Mouse (Mus musculus) gonadal fat pad, adult 2 months (tissue): ENCODE measurements at regions not wholly inside any gene's neighbourhood (a gene's known extent, or its start where the extent isn't known, plus 50 kb on each side); places are given as distances from the start of the nearest gene placed in this dataset.

Experiments used
- DNase-seq: peaks from one replicate; pipeline ENCODE4 v3.0.0-alpha.2; 2012; ENCODE audit warnings: low read depth

DNA sequence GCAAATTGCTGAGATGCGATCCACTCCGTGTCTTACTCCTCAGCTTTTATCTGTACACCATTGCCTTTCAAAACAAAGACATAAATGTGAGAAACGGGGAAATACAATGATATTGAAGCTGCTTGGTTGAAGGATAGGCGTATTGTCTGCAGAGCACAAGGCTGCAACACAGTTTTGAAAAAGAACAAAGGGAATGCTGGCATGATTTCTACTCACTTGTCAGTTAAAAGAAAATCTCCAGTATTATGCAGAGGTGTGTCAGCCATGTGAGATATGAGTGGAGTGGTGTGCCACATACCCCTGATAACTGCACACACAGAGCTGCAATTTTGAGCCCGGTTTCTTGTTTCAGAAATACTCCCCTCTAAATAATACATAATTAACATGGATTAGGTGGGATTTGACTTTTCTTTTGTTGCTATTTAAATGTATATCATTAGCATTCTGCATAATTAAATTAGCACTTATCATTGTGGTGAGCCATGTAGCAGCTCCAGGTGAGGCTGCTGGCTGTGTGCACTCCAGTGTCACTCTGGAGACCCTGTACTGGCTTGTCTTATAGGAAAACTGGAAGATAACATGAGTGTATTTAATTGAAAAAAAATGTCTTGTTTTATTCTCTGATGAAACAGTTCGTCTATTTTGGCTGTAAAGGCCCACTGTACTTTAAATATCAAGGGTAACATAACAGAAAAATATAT lies 133.2 kb upstream of the Flrt2 start:
- no peak for DNase-seq

DNA sequence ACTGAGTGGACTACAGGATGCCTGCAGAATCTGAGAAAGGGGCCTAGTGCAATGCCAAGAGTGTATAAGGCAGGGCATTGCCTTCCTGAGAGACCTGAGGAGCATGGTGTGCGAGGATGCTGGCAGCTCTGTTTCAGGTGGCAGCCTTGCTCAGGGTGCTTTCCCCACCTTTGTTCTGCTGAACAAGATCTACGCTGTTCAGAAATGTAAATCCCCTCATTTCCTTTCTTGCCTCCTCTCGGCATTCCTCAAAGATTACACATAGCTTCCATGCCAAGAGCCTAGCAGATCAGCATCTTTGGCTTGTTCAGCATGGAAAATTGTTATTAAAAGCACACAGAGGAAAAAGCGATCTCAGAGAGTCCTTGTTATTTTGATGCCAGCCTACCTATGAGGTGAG lies 128.6 kb upstream of the Flrt2 start:
- no peak for DNase-seq

GRCm38 (mm10) chr12:95576772-95577171 lies 115.3 kb upstream of the Flrt2 start:
- no peak for DNase-seq

DNA sequence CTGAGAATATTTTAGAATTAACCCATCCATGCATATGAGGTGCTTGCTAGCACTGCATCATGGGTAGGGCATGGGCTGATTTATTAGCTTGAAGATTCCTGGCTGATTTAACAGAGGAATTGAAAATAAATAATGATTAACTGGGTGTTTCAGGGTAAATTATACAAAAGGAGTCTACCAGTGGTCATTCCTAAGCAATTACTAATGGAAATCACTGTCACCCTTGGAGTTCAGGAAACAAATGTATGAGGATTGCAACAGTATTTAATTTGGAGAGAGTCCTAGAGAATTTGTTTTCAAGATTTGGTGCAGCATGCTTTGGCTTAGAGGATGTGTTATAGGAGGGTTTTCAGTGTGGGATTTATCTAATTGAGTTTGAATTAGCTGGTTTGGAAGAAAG lies 103.0 kb upstream of the Flrt2 start:
- no peak for DNase-seq

GRCm38 (mm10) chr12:95619281-95619680 lies 72.7 kb upstream of the Flrt2 start:
- DNase-seq = no peak

DNA sequence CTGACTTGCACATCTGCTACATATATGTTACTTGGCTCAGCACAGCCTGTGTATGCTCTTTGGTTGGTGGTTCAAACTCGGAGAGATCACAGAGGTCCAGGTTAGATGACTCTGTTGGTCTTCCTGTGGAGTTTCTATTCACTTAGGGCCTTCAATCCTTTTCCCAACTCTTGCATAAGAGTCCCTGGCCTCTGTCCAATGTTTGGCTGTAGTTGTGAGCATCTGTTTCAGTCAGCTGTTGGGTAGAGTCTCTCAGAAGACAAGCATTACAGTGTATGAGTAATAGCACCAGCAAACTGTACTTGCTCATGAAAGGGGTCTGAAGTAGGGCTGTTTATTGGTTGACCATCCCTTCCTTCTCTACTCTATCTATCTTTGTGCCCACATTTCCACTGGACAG lies 61.0 kb upstream of the Flrt2 start:
- DNase-seq = no peak

- DNase-seq = no peak
Measured at GRCm38 (mm10) chr12:95636647-95637046, 55.4 kb upstream of the Flrt2 start.

DNA sequence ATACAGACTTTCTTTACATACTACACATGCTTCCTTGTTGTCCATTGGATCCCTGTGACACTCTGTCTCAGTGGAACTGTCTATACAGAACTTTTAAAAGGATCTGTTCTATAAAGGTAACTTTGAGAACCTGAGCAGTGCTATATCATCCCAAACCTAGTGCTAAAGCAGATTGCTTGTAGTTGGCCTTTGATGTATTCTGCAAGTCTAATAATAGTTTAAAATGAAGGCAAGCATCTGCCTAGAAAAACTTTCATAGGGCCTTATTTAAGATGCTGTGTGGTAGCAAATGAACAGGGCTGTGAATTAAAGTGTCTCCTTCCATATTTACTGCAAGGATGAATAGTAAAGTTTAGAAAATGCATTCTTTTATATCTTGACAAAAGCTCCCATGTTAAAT lies 52.1 kb upstream of the Flrt2 start:
- no peak for DNase-seq

DNA sequence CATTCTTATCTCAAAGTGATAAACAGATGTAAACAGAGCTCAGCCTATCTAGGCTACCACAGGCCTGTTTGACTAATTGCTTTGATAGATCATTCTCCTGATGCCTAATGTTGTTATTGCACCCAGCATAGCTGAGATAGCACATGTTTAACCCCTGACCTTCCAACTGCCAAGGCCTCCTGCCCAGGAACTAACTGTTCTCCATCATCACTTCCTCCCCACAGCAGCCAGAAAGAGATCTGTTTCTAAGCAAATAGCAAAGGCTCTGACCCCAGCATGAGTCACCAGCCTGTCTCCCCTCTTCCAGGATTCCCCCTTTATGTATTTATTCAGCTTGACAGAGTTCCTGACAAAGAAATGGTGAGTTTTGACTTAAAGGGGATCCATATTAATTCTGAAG lies 50.4 kb upstream of the Flrt2 start:
- no peak for DNase-seq
